Mouse (Mus musculus) forebrain, postnatal 0 days (tissue): ENCODE results near the gene Copz1. TPM values are rescaled to one million over a fixed set of nuclear protein-coding genes. Genes with fewer than 3 reads are reported as not detected.

Experiments used
- ATAC-seq: fragments of 200-750 bp; cut with Nextera tagmentation; 2 replicates; pipeline ENCODE4 v1.8.0; 2017; ENCODE audit warnings: mild to moderate bottlenecking, moderate library complexity
- DNase-seq: peaks from one replicate; pipeline ENCODE4 v3.0.0-alpha.2; 2015
- H3K27ac ChIP-seq: fragments of 300-500 bp; sonication (generic); 2 replicates; pipeline ENCODE4 v1.5.1; 2014; ENCODE audit warnings: low read depth, mild to moderate bottlenecking, antibody characterized with exemption, low read length, moderate library complexity, mixed read lengths
- H3K27me3 ChIP-seq: fragments of 300-500 bp; sonication (generic); 2 replicates; pipeline ENCODE4 v1.6.1; 2014; ENCODE audit warnings: mild to moderate bottlenecking, low read length, mixed read lengths; ENCODE audit not compliant: insufficient read depth
- H3K36me3 ChIP-seq: fragments of 300-500 bp; sonication (generic); 2 replicates; pipeline ENCODE4 v1.6.1; 2014; ENCODE audit warnings: mild to moderate bottlenecking, moderate library complexity; ENCODE audit not compliant: insufficient read depth
- H3K4me1 ChIP-seq: fragments of 300-500 bp; sonication (generic); 2 replicates; pipeline ENCODE4 v1.6.1; 2014; ENCODE audit warnings: antibody characterized with exemption; ENCODE audit not compliant: insufficient read depth
- H3K4me2 ChIP-seq: fragments of 300-500 bp; sonication (generic); 2 replicates; pipeline ENCODE4 v1.6.1; 2014; ENCODE audit warnings: low read depth, mild to moderate bottlenecking, moderate library complexity
- H3K4me3 ChIP-seq: fragments of 300-500 bp; sonication (generic); 2 replicates; pipeline ENCODE4 v1.5.1; 2014; ENCODE audit warnings: low read depth, low read length, mixed read lengths
- H3K9ac ChIP-seq: fragments of 300-500 bp; sonication (generic); 2 replicates; pipeline ENCODE4 v1.6.1; 2014; ENCODE audit warnings: mild to moderate bottlenecking
- H3K9me3 ChIP-seq: fragments of 300-500 bp; sonication (generic); 2 replicates; pipeline ENCODE4 v1.6.1; 2016; ENCODE audit warnings: low read length
- CTCF ChIP-seq: sonication (generic); IDR thresholded peaks from 2 replicates; pipeline ENCODE4 v1.5.1; 2016; ENCODE audit warnings: antibody characterized with exemption, control low read depth, low read depth
- WGBS: fragments of 180-500 bp; shearing (Covaris S2); extraction: QIAGEN DNeasy Blood & Tissue Kit; methylation state at CpG from one replicate; pipeline ENCODE4 v1.1.7; 2014; 5-methylcytosine and 5-hydroxymethylcytosine counted together
- polyA plus RNA-seq: library from polyadenylated mRNA; unstranded; fragments of >200 nt; fragmentation: Nextera tagmentation; extraction: Ambion mirVana; gene quantifications from 2 replicates; pipeline ENCODE4 v1.2.1, GENCODE M21; 2015
- total RNA-seq: library from RNA; depleted of rRNA; stranded (reverse); fragments of >200 nt; gene quantifications from 2 replicates; pipeline ENCODE4 v1.2.3, GENCODE M21; 2014

Copz1 gene
- total and polyA plus RNA-seq, 2 experiments from 2014 or later, result 147 to 209 TPM

GRCm38 (mm10) chr15:103292673-103293345 is 20.3 kb downstream of the Copz1 start:
- 64% methylated on average over 4 of the region's 4 CpGs for WGBS
- Histone ChIP-seq H3K4me1 (no peaks in the 10 kb centered on the region), H3K27me3 (no peaks in the 10 kb centered on the region), H3K9me3 (no peaks in the 10 kb centered on the region), H3K4me2 (no peak overlapping the region), H3K4me3 (no peak overlapping the region), H3K36me3 (peaks cover 52% of the 10 kb centered on the region), H3K27ac (no peak overlapping the region), H3K9ac (no peak overlapping the region)
- no peak for DNase-seq
- no peak for ATAC-seq
- TF ChIP-seq CTCF, result no peak

GRCm38 (mm10) chr15:103293375-103293774 is 20.9 kb downstream of the Copz1 start:
- H3K36me3 ChIP-seq, result peaks cover 52% of the 10 kb centered on the region
- DNase-seq (no peak), ATAC-seq (no peak)
- H3K4me1 ChIP-seq, result no peaks in the 10 kb centered on the region
- no peak overlapping the region for H3K27ac ChIP-seq
- H3K9me3 ChIP-seq, result no peaks in the 10 kb centered on the region
- no peaks in the 10 kb centered on the region for H3K27me3 ChIP-seq
- WGBS, result 93% methylated on average over 2 of the region's 2 CpGs
- no peak overlapping the region for H3K9ac ChIP-seq
- no peak overlapping the region for H3K4me3 ChIP-seq
- TF ChIP-seq CTCF, result peak; percentile 24; the same call in 1 of the 2 replicates
- H3K4me2 ChIP-seq, result no peak overlapping the region

GRCm38 (mm10) chr15:103294649-103295048 is 22.1 kb downstream of the Copz1 start:
- H3K9me3 ChIP-seq, result no peaks in the 10 kb centered on the region
- no peak overlapping the region for H3K9ac ChIP-seq
- no peak for TF ChIP-seq CTCF
- no peak overlapping the region for H3K4me2 ChIP-seq
- DNase-seq, result no peak
- H3K27me3 ChIP-seq, result no peaks in the 10 kb centered on the region
- peaks cover 7% of the 10 kb centered on the region for H3K4me1 ChIP-seq
- H3K27ac ChIP-seq, result no peak overlapping the region
- peaks cover 45% of the 10 kb centered on the region for H3K36me3 ChIP-seq
- no peak for ATAC-seq
- H3K4me3 ChIP-seq, result no peak overlapping the region
- 84% methylated on average over 2 of the region's 2 CpGs for WGBS

GRCm38 (mm10) chr15:103295851-103296250 is 23.3 kb downstream of the Copz1 start:
- no peak for ATAC-seq
- H3K4me1 ChIP-seq, result peaks cover 19% of the 10 kb centered on the region
- H3K9ac ChIP-seq, result no peak overlapping the region
- no peak overlapping the region for H3K4me3 ChIP-seq
- H3K27ac ChIP-seq, result no peak overlapping the region
- 16% methylated on average over 5 of the region's 5 CpGs for WGBS
- TF ChIP-seq CTCF, result no peak
- peaks cover 41% of the 10 kb centered on the region for H3K36me3 ChIP-seq
- no peak for DNase-seq
- no peak overlapping the region for H3K4me2 ChIP-seq
- H3K9me3 ChIP-seq, result no peaks in the 10 kb centered on the region
- H3K27me3 ChIP-seq, result no peaks in the 10 kb centered on the region

GRCm38 (mm10) chr15:103297313-103297712 is 24.8 kb downstream of the Copz1 start:
- Histone ChIP-seq H3K4me3 (no peak overlapping the region), H3K4me1 (peaks cover 22% of the 10 kb centered on the region), H3K9me3 (no peaks in the 10 kb centered on the region), H3K36me3 (peaks cover 29% of the 10 kb centered on the region), H3K4me2 (no peak overlapping the region), H3K27me3 (no peaks in the 10 kb centered on the region), H3K9ac (no peak overlapping the region; the same call in 1 of the 2 replicates), H3K27ac (peak overlapping the region; percentile 93)
- ATAC-seq (no peak), DNase-seq (no peak)
- WGBS, result 31% methylated on average over 6 of the region's 6 CpGs
- no peak for TF ChIP-seq CTCF

- Histone ChIP-seq H3K27me3 (no peaks in the 10 kb centered on the region), H3K4me1 (peaks cover 22% of the 10 kb centered on the region), H3K36me3 (peaks cover 22% of the 10 kb centered on the region), H3K9me3 (no peaks in the 10 kb centered on the region), H3K9ac (no peak overlapping the region), H3K4me2 (no peak overlapping the region), H3K27ac (peak overlapping the region; percentile 93), H3K4me3 (no peak overlapping the region)
- DNase-seq, result no peak
- 34% methylated on average over 3 of the region's 3 CpGs for WGBS
- ATAC-seq, result no peak
- TF ChIP-seq CTCF, result no peak
These were observed 25.5 kb downstream of the Copz1 start for GRCm38 (mm10) chr15:103298026-103298425.

GRCm38 (mm10) chr15:103298861-103299616 is 26.5 kb downstream of the Copz1 start:
- Histone ChIP-seq H3K27ac (peak overlapping the region; percentile 93), H3K4me3 (no peak overlapping the region), H3K9ac (peak overlapping the region; percentile 56), H3K4me2 (peak overlapping the region; percentile 56; the same call in 1 of the 2 replicates), H3K36me3 (peaks cover 18% of the 10 kb centered on the region), H3K27me3 (no peaks in the 10 kb centered on the region), H3K4me1 (peaks cover 25% of the 10 kb centered on the region), H3K9me3 (no peaks in the 10 kb centered on the region)
- TF ChIP-seq CTCF, result no peak
- WGBS, result 46% methylated on average over 5 of the region's 5 CpGs
- no peak for DNase-seq
- ATAC-seq, result no peak
